12 mouse cellular contexts compared by ENCODE assay signal in genomic region chr2:4327011-4327340, GRCm38 (mm10).
A peak's percentile ranks its signal among the peaks of the same experiment; 100 is the strongest.
DNase-seq lines count a peak whose midpoint lies in the region; ATAC-seq lines count a peak whose summit lies in the region.
"Had no signal": no experiment of that assay in that cellular context is flagged by ENCODE, and none has a peak within 500 bp of the region (broad histone marks: within the 10 kb centered on the region; RNA-seq: fewer than 3 reads in every experiment).

No protein-coding gene starts in this region.

- no peak overlapping the region; the same call in 1 of the 2 replicates for H3K4me2 ChIP-seq in heart, embryonic 16.5 days (ENCODE audit: low read depth, low read length)
- H3K4me2 ChIP-seq in midbrain, embryonic 11.5 days, result no peak overlapping the region

- no peaks in the 10 kb centered on the region for H3K36me3 ChIP-seq in heart, embryonic 16.5 days (ENCODE audit: control insufficient read depth, insufficient read depth)
- H3K36me3 ChIP-seq in midbrain, embryonic 11.5 days (ENCODE audit: control insufficient read depth, insufficient read depth, low read length), result no peaks in the 10 kb centered on the region
- H3K36me3 ChIP-seq: forebrain, embryonic 10.5 days had no signal

- 47% methylated on average over 4 of the region's 4 CpGs for WGBS in heart, embryonic 16.5 days
- WGBS in midbrain, embryonic 11.5 days, result 88% methylated on average over 4 of the region's 4 CpGs

- peaks cover 27% of the 10 kb centered on the region for H3K4me1 ChIP-seq in heart, embryonic 16.5 days (ENCODE audit: control insufficient read depth, insufficient read depth, low read length)
- no peaks in the 10 kb centered on the region for H3K4me1 ChIP-seq in midbrain, embryonic 11.5 days (ENCODE audit: control insufficient read depth, insufficient read depth, low read length)
- H3K4me1 ChIP-seq: forebrain, embryonic 10.5 days had no signal

- H3K9ac ChIP-seq in heart, embryonic 16.5 days (ENCODE audit: low read length), result peak overlapping the region; percentile 17; the same call in 1 of the 2 replicates
- no peak overlapping the region for H3K9ac ChIP-seq in midbrain, embryonic 11.5 days (ENCODE audit: low read length)

- no peak for ATAC-seq in heart, embryonic 16.5 days (replicated peaks; ENCODE audit: extremely low read depth, insufficient read depth, low FRiP score)
- no peak for ATAC-seq in midbrain, embryonic 11.5 days (ENCODE audit: low FRiP score)

- DNase-seq in heart, postnatal 25 days (ENCODE audit: low spot score), result no peak
- DNase-seq in right cerebral cortex, adult 2 months (ENCODE audit: low spot score in 2 of 2), result peak; percentile 49 to 51
- no peak for DNase-seq in right cerebral cortex, postnatal 14 days
- DNase-seq in left cerebral cortex, postnatal 25 days (ENCODE audit: low spot score in 2 of 2), result peak; percentile 33 to 76
- peak; percentile 32 for DNase-seq in yolk sac, embryonic 10.5 days (ENCODE audit: low spot score)
- DNase-seq in urinary bladder, adult 2 months (ENCODE audit: low spot score), result no peak
- DNase-seq in midbrain, embryonic 11.5 days (ENCODE audit: low spot score, missing footprints), result no peak
- DNase-seq: cerebellum, postnatal 25 days; kidney, adult 9 months had no signal

- no peaks in the 10 kb centered on the region for H3K9me3 ChIP-seq in heart, embryonic 16.5 days (replicated peaks; ENCODE audit: control insufficient read depth, low read length)
- H3K9me3 ChIP-seq in midbrain, embryonic 11.5 days (ENCODE audit: control insufficient read depth, low read length), result no peaks in the 10 kb centered on the region
- H3K9me3 ChIP-seq: forebrain, embryonic 10.5 days had no signal

- H3K27ac ChIP-seq in heart, embryonic 16.5 days (ENCODE audit: low read length), result peak overlapping the region; percentile 73
- H3K27ac ChIP-seq in midbrain, embryonic 11.5 days (ENCODE audit: low read depth, low read length), result no peak overlapping the region
- H3K27ac ChIP-seq: forebrain, embryonic 10.5 days had no signal

- no peak overlapping the region for H3K4me3 ChIP-seq in heart, embryonic 16.5 days (ENCODE audit: low read length)
- H3K4me3 ChIP-seq in midbrain, embryonic 11.5 days (ENCODE audit: low read depth, low read length), result no peak overlapping the region
- H3K4me3 ChIP-seq: forebrain, embryonic 10.5 days; left cerebral cortex, adult 2 months had no signal

- intact Hi-C loops in heart, postnatal 25 days (cut with DNase I), result no loop called here
- intact Hi-C loops in left cerebral cortex, postnatal 25 days (cut with DNase I), result no loop called here

- H3K27me3 ChIP-seq in heart, embryonic 16.5 days (ENCODE audit: control insufficient read depth, insufficient read depth, low read length), result no peaks in the 10 kb centered on the region
- no peaks in the 10 kb centered on the region for H3K27me3 ChIP-seq in midbrain, embryonic 11.5 days (ENCODE audit: control insufficient read depth, insufficient read depth, low read length)

Comparison
In these comparisons a context has a peak if more than half of its experiments do, and no peak if none do; other contexts are left out.
1. DNase-seq: peak in right cerebral cortex, adult 2 months (2 of 2), left cerebral cortex, postnatal 25 days (2 of 2) and yolk sac, embryonic 10.5 days (single experiment); none in heart, postnatal 25 days (single experiment), right cerebral cortex, postnatal 14 days (single experiment), urinary bladder, adult 2 months (single experiment) and midbrain, embryonic 11.5 days (single experiment).